Mouse (Mus musculus): ENCODE data around the gene Epha4. TPM values are rescaled to one million over a fixed set of nuclear protein-coding genes. Genes with fewer than 3 reads are reported as not detected.

Epha4 gene
- total RNA-seq, 2 experiments from 2014 or later: 10.7 to 12.8 TPM

- DNase-seq (ENCODE audit: low spot score in 2 of 2): no peak
Observed at GRCm38 (mm10) chr1:77447061-77447614, 67.8 kb downstream of the Epha4 start.

GRCm38 (mm10) chr1:77446438-77446837 is 68.5 kb downstream of the Epha4 start:
- DNase-seq (ENCODE audit: low spot score in 2 of 2): no peak

- DNase-seq (ENCODE audit: low spot score in 2 of 2): no peak
Observed at GRCm38 (mm10) chr1:77444648-77445047, 70.2 kb downstream of the Epha4 start.

GRCm38 (mm10) chr1:77441987-77442386 is 72.9 kb downstream of the Epha4 start:
- no peak for DNase-seq (ENCODE audit: low spot score in 2 of 2)

- DNase-seq (ENCODE audit: low spot score in 2 of 2): no peak
Observed at GRCm38 (mm10) chr1:77441401-77441800, 73.5 kb downstream of the Epha4 start.

GRCm38 (mm10) chr1:77440512-77440911 is 74.4 kb downstream of the Epha4 start:
- no peak for DNase-seq (ENCODE audit: low spot score in 2 of 2)

GRCm38 (mm10) chr1:77439383-77440074 is 75.4 kb downstream of the Epha4 start:
- DNase-seq (ENCODE audit: low spot score in 2 of 2): no peak

- no peak for DNase-seq (ENCODE audit: low spot score in 2 of 2)
Observed at GRCm38 (mm10) chr1:77438639-77439038, 76.2 kb downstream of the Epha4 start.

- DNase-seq (ENCODE audit: low spot score in 2 of 2): no peak
Observed at GRCm38 (mm10) chr1:77437881-77438610, 76.8 kb downstream of the Epha4 start.

GRCm38 (mm10) chr1:77435045-77435444 is 79.8 kb downstream of the Epha4 start:
- no peak for DNase-seq (ENCODE audit: low spot score in 2 of 2)

GRCm38 (mm10) chr1:77433148-77433547 is 81.7 kb downstream of the Epha4 start:
- DNase-seq (ENCODE audit: low spot score in 2 of 2): no peak

GRCm38 (mm10) chr1:77432489-77432888 is 82.4 kb downstream of the Epha4 start:
- DNase-seq (ENCODE audit: low spot score in 2 of 2): no peak

GRCm38 (mm10) chr1:77429174-77429573 is 85.7 kb downstream of the Epha4 start:
- no peak for DNase-seq (ENCODE audit: low spot score in 2 of 2)

- no peak for DNase-seq (ENCODE audit: low spot score in 2 of 2)
Observed at GRCm38 (mm10) chr1:77426956-77427355, 87.9 kb downstream of the Epha4 start.

GRCm38 (mm10) chr1:77425171-77425570 is 89.7 kb downstream of the Epha4 start:
- DNase-seq (ENCODE audit: low spot score in 2 of 2): no peak

GRCm38 (mm10) chr1:77421081-77421480 is 93.8 kb downstream of the Epha4 start:
- no peak for DNase-seq (ENCODE audit: low spot score in 2 of 2)

GRCm38 (mm10) chr1:77420348-77420747 is 94.5 kb downstream of the Epha4 start:
- DNase-seq (ENCODE audit: low spot score in 2 of 2): no peak

GRCm38 (mm10) chr1:77416872-77417271 is 98.0 kb downstream of the Epha4 start:
- no peak for DNase-seq (ENCODE audit: low spot score in 2 of 2)

GRCm38 (mm10) chr1:77412871-77413669 is 101.8 kb downstream of the Epha4 start:
- no peak for DNase-seq (ENCODE audit: low spot score in 2 of 2)

GRCm38 (mm10) chr1:77412285-77412684 is 102.6 kb downstream of the Epha4 start:
- DNase-seq (ENCODE audit: low spot score in 2 of 2): no peak

- DNase-seq (ENCODE audit: low spot score in 2 of 2): no peak
Observed at GRCm38 (mm10) chr1:77411222-77411621, 103.7 kb downstream of the Epha4 start.

GRCm38 (mm10) chr1:77410716-77411115 is 104.2 kb downstream of the Epha4 start:
- no peak for DNase-seq (ENCODE audit: low spot score in 2 of 2)
